Mouse (Mus musculus) cerebral cortex, adult 2 months (tissue): Measurements from ENCODE around the gene Gm20388.

Source experiments
- WGBS: fragments of 180-500 bp; shearing (Covaris S2); methylation state at CpG from one replicate; pipeline ENCODE4 v1.1.7; 2018; 5-methylcytosine and 5-hydroxymethylcytosine counted together

Gene Gm20388

GRCm38 (mm10) chr8:120229574-120229916, 318.9 kb downstream of the Gm20388 start:
- WGBS: 6% methylated on average over 19 of the region's 22 CpGs

- 62% methylated on average over 22 of the region's 22 CpGs for WGBS
These were observed 319.4 kb downstream of the Gm20388 start for GRCm38 (mm10) chr8:120230081-120230480.

GRCm38 (mm10) chr8:120230715-120231614, 320.3 kb downstream of the Gm20388 start:
- 64% methylated on average over 18 of the region's 18 CpGs for WGBS

- 59% methylated on average over 3 of the region's 3 CpGs for WGBS
These were observed 321.2 kb downstream of the Gm20388 start for GRCm38 (mm10) chr8:120231870-120232269.

- WGBS: 43% methylated on average over 4 of the region's 4 CpGs
These were observed 321.8 kb downstream of the Gm20388 start for GRCm38 (mm10) chr8:120232398-120232797.

GRCm38 (mm10) chr8:120232913-120233312, 322.3 kb downstream of the Gm20388 start:
- WGBS: 41% methylated on average over 13 of the region's 13 CpGs

- 38% methylated on average over 12 of the region's 12 CpGs for WGBS
These were observed 323.8 kb downstream of the Gm20388 start for GRCm38 (mm10) chr8:120234457-120234856.

GRCm38 (mm10) chr8:120234866-120235265, 324.2 kb downstream of the Gm20388 start:
- 47% methylated on average over 8 of the region's 8 CpGs for WGBS

GRCm38 (mm10) chr8:120243222-120243621, 332.6 kb downstream of the Gm20388 start:
- 85% methylated on average over 4 of the region's 4 CpGs for WGBS

- WGBS: 93% methylated on average over 5 of the region's 5 CpGs
These were observed 333.3 kb downstream of the Gm20388 start for GRCm38 (mm10) chr8:120243916-120244451.

- WGBS: 92% methylated on average over 10 of the region's 10 CpGs
These were observed 333.9 kb downstream of the Gm20388 start for GRCm38 (mm10) chr8:120244553-120244952.

- WGBS: 86% methylated on average over 5 of the region's 5 CpGs
These were observed 337.0 kb downstream of the Gm20388 start for GRCm38 (mm10) chr8:120247618-120248017.

- WGBS: 72% methylated on average over 7 of the region's 7 CpGs
These were observed 337.4 kb downstream of the Gm20388 start for GRCm38 (mm10) chr8:120248031-120248430.

GRCm38 (mm10) chr8:120248451-120248850, 337.8 kb downstream of the Gm20388 start:
- 87% methylated on average over 4 of the region's 4 CpGs for WGBS

GRCm38 (mm10) chr8:120249800-120250336, 339.2 kb downstream of the Gm20388 start:
- 70% methylated on average over 9 of the region's 9 CpGs for WGBS

GRCm38 (mm10) chr8:120250750-120251410, 340.2 kb downstream of the Gm20388 start:
- 79% methylated on average over 16 of the region's 16 CpGs for WGBS

GRCm38 (mm10) chr8:120251411-120252035, 340.9 kb downstream of the Gm20388 start:
- WGBS: 58% methylated on average over 9 of the region's 9 CpGs

GRCm38 (mm10) chr8:120253626-120254025, 343.0 kb downstream of the Gm20388 start:
- 63% methylated on average over 8 of the region's 8 CpGs for WGBS

GRCm38 (mm10) chr8:120255406-120255987, 344.9 kb downstream of the Gm20388 start:
- WGBS: 94% methylated on average over 6 of the region's 6 CpGs

GRCm38 (mm10) chr8:120256958-120257357, 346.3 kb downstream of the Gm20388 start:
- WGBS: 60% methylated on average over 6 of the region's 6 CpGs

- 92% methylated on average over 13 of the region's 13 CpGs for WGBS
These were observed 348.6 kb downstream of the Gm20388 start for GRCm38 (mm10) chr8:120259206-120259605.
